Mouse (Mus musculus): ENCODE measurements around the gene Meis1. TPM values are rescaled to one million over a fixed set of nuclear protein-coding genes. Genes with fewer than 3 reads are reported as not detected.

The Meis1 gene
- polyA plus RNA-seq, 1 experiment from 2014 or later, result 24.5 TPM

DNA sequence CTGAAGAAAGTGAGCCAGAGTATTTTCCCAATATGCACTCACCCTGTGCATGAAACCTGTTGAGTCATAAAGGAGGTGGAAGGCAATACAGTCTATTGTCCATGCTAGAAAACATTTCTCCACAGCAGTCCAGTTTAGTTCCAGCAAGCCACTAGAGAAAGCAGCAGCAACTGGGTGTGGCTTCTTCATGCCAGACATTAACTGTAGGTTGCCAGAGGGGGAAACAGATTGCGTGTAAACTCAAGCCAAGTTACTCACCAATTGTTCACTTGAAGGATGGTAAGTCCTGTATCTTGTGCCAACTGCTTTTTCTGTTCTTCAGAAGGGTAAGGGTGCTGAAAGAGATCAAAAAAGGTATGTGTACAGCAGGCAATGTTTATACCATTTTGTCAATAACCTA is 113.4 kb downstream of the Meis1 start:
- no peaks in the 10 kb centered on the region for H3K36me3 ChIP-seq
- WGBS, result 85% methylated on average over 1 of the region's 1 CpGs
- H3K4me3 ChIP-seq, result no peak overlapping the region
- H3K4me2 ChIP-seq (replicated peaks), result no peak overlapping the region
- no peak overlapping the region for H3K27ac ChIP-seq
- no peaks in the 10 kb centered on the region for H3K4me1 ChIP-seq
- no peak overlapping the region for H3K9ac ChIP-seq
- ATAC-seq (ENCODE audit: low FRiP score, low read depth), result no peak
- H3K27me3 ChIP-seq, result peaks cover 28% of the 10 kb centered on the region
- no peaks in the 10 kb centered on the region for H3K9me3 ChIP-seq

DNA sequence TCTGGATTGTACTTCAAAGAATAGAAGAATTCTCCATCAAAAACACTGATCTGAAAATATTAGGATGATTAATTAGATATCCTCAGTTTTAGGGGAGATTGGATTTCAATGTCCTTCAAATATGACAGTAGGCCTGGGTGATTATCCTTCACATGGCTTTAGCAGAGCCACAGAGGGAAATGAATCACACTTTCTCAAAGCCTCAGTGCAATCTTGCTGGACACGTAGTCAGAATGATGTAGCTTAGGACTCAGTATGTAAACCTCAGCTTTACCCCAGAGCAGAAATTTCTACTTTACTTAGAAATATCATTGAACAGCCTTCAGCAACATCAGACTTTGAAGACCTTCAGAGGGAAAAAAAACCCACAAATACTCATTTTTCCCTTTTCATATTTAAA is 113.9 kb downstream of the Meis1 start:
- Histone ChIP-seq H3K4me2 (replicated peaks) (no peak overlapping the region), H3K4me1 (no peaks in the 10 kb centered on the region), H3K27me3 (peaks cover 24% of the 10 kb centered on the region), H3K27ac (no peak overlapping the region), H3K9me3 (no peaks in the 10 kb centered on the region), H3K36me3 (no peaks in the 10 kb centered on the region), H3K9ac (no peak overlapping the region), H3K4me3 (no peak overlapping the region)
- no peak for ATAC-seq (ENCODE audit: low FRiP score, low read depth)
- 91% methylated on average over 1 of the region's 1 CpGs for WGBS

GRCm38 (mm10) chr11:18904285-18904684 is 114.5 kb downstream of the Meis1 start:
- Histone ChIP-seq H3K9ac (no peak overlapping the region), H3K9me3 (no peaks in the 10 kb centered on the region), H3K4me1 (no peaks in the 10 kb centered on the region), H3K27ac (no peak overlapping the region), H3K27me3 (peaks cover 24% of the 10 kb centered on the region; the same call in 1 of the 2 replicates), H3K36me3 (no peaks in the 10 kb centered on the region), H3K4me3 (no peak overlapping the region), H3K4me2 (replicated peaks) (no peak overlapping the region)
- no peak for ATAC-seq (ENCODE audit: low FRiP score, low read depth)
- 86% methylated on average over 5 of the region's 5 CpGs for WGBS

DNA sequence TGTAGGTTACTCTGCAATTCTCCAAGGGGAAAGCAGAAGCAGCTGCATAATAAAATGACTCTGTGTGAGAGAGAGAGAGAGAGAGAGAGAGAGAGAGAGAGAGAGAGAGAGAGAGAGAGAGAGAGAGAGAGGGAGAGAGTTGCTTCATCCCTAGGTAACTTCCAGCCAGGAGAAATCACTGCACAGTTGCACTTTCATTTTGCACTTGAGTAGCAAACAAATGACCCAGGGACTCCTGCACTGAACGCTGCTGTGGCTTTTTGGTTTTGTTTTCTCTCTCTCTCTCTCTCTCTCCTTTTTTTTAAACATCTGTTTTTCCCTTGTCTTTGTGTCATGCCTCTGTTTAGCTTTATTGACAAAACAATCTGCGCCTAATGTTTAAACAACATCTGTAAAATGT is 118.3 kb downstream of the Meis1 start:
- H3K9me3 ChIP-seq, result no peaks in the 10 kb centered on the region
- H3K9ac ChIP-seq, result no peak overlapping the region
- peaks cover 7% of the 10 kb centered on the region; the same call in 1 of the 2 replicates for H3K4me1 ChIP-seq
- 58% methylated on average over 2 of the region's 2 CpGs for WGBS
- no peak for ATAC-seq (ENCODE audit: low FRiP score, low read depth)
- H3K27me3 ChIP-seq, result peaks cover 11% of the 10 kb centered on the region; the same call in 1 of the 2 replicates
- no peak overlapping the region for H3K4me3 ChIP-seq
- no peak overlapping the region for H3K27ac ChIP-seq
- no peaks in the 10 kb centered on the region for H3K36me3 ChIP-seq
- no peak overlapping the region for H3K4me2 ChIP-seq (replicated peaks)

- no peaks in the 10 kb centered on the region for H3K36me3 ChIP-seq
- H3K9me3 ChIP-seq, result no peaks in the 10 kb centered on the region
- no peak overlapping the region for H3K4me2 ChIP-seq (replicated peaks)
- no peak overlapping the region for H3K9ac ChIP-seq
- H3K4me1 ChIP-seq, result peaks cover 7% of the 10 kb centered on the region; the same call in 1 of the 2 replicates
- H3K4me3 ChIP-seq, result no peak overlapping the region
- no peak for ATAC-seq (ENCODE audit: low FRiP score, low read depth)
- WGBS, result 50% methylated on average over 4 of the region's 4 CpGs
- H3K27me3 ChIP-seq, result peaks cover 9% of the 10 kb centered on the region; the same call in 1 of the 2 replicates
- H3K27ac ChIP-seq, result no peak overlapping the region
Observed at GRCm38 (mm10) chr11:18898862-18899261, 119.9 kb downstream of the Meis1 start.

- Histone ChIP-seq H3K27me3 (0 out of 2 replicates have a peak, but pooled peaks cover 7% of the 10 kb centered on the region), H3K27ac (0 out of 2 replicates have a peak overlapping the region, but pooled peaks have one; percentile 15), H3K36me3 (no peaks in the 10 kb centered on the region), H3K4me3 (no peak overlapping the region), H3K9me3 (no peaks in the 10 kb centered on the region), H3K4me1 (peaks cover 7% of the 10 kb centered on the region; the same call in 1 of the 2 replicates), H3K4me2 (replicated peaks) (no peak overlapping the region), H3K9ac (no peak overlapping the region)
- 25% methylated on average over 7 of the region's 7 CpGs for WGBS
- no peak for ATAC-seq (ENCODE audit: low FRiP score, low read depth)
Observed at GRCm38 (mm10) chr11:18897921-18898646, 120.7 kb downstream of the Meis1 start.

DNA sequence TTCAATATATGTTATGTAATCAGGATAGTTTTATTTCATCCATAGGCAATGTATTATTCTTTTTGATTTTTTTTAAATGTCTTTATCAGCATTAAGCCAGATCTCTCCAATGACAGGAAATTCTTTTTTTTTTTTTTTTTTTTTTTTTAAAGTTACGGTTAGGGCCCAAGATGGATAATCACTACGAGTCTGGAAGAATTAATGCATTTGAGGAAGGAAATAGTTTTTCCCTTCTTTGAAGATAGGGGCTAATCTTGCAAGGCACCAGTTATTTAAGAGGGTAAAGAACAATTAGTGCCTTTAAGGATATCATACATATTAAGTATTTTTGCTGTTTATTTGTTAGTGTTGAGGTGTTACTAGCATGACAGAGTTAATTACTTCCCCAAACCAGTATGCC is 121.5 kb downstream of the Meis1 start:
- H3K27me3 ChIP-seq, result peaks cover 9% of the 10 kb centered on the region; the same call in 1 of the 2 replicates
- no peaks in the 10 kb centered on the region for H3K9me3 ChIP-seq
- H3K27ac ChIP-seq, result no peak overlapping the region
- 76% methylated on average over 2 of the region's 2 CpGs for WGBS
- no peak for ATAC-seq (ENCODE audit: low FRiP score, low read depth)
- H3K4me2 ChIP-seq (replicated peaks), result no peak overlapping the region
- no peaks in the 10 kb centered on the region for H3K36me3 ChIP-seq
- H3K9ac ChIP-seq, result no peak overlapping the region
- H3K4me3 ChIP-seq, result no peak overlapping the region
- peaks cover 7% of the 10 kb centered on the region; the same call in 1 of the 2 replicates for H3K4me1 ChIP-seq

- Histone ChIP-seq H3K36me3 (no peaks in the 10 kb centered on the region), H3K4me2 (replicated peaks) (no peak overlapping the region), H3K4me1 (no peaks in the 10 kb centered on the region), H3K9ac (no peak overlapping the region), H3K27me3 (peaks cover 36% of the 10 kb centered on the region), H3K9me3 (no peaks in the 10 kb centered on the region), H3K27ac (no peak overlapping the region), H3K4me3 (no peak overlapping the region)
- ATAC-seq (ENCODE audit: low FRiP score, low read depth), result no peak
- WGBS, result 18% methylated on average over 2 of the region's 2 CpGs
Observed at GRCm38 (mm10) chr11:18892470-18892869, 126.3 kb downstream of the Meis1 start.

- no peak for ATAC-seq (ENCODE audit: low FRiP score, low read depth)
- no peak overlapping the region for H3K27ac ChIP-seq
- no peak overlapping the region for H3K4me3 ChIP-seq
- WGBS, result 13% methylated on average over 5 of the region's 5 CpGs
- H3K4me2 ChIP-seq (replicated peaks), result no peak overlapping the region
- no peaks in the 10 kb centered on the region for H3K36me3 ChIP-seq
- H3K9ac ChIP-seq, result no peak overlapping the region
- no peaks in the 10 kb centered on the region for H3K4me1 ChIP-seq
- peaks cover 61% of the 10 kb centered on the region for H3K27me3 ChIP-seq
- no peaks in the 10 kb centered on the region for H3K9me3 ChIP-seq
Observed at GRCm38 (mm10) chr11:18889139-18889538, 129.6 kb downstream of the Meis1 start.

GRCm38 (mm10) chr11:18888651-18889050 is 130.1 kb downstream of the Meis1 start:
- Histone ChIP-seq H3K27ac (no peak overlapping the region), H3K27me3 (peaks cover 66% of the 10 kb centered on the region), H3K36me3 (no peaks in the 10 kb centered on the region), H3K9me3 (no peaks in the 10 kb centered on the region), H3K4me2 (replicated peaks) (no peak overlapping the region), H3K4me3 (no peak overlapping the region), H3K4me1 (peaks cover 4% of the 10 kb centered on the region; the same call in 1 of the 2 replicates), H3K9ac (no peak overlapping the region)
- ATAC-seq (ENCODE audit: low FRiP score, low read depth), result no peak
- 55% methylated on average over 1 of the region's 1 CpGs for WGBS

DNA sequence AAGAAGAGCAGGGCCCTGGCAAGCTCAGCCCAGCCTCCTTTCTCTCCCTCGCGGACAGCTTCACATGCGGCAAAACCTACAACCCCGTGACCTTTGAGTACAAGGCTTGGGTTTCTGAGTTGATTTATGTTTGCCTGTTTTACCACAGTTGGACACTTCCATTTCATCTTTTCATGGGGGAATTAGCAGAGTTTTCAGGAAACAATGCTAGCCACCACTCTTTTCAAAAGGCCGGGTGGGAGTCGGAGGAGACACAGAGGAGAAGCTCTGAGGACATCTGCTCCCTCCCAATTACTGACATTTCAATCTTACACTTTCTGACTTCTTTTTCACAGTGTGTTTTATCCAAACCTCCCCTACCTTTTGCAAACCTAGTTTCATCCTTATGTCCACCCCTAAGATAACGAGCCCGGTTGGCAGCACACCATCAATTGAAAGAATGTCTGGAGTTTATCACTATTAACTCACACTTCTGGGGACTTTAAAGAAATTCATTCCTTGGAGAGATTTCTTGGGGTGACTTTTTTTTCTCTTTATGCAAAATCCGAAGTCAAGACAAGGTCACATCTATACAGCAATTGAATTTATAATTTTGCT is 133.0 kb downstream of the Meis1 start:
- H3K27ac ChIP-seq, result no peak overlapping the region
- H3K9ac ChIP-seq, result no peak overlapping the region
- ATAC-seq (ENCODE audit: low FRiP score, low read depth), result no peak
- WGBS, result 18% methylated on average over 9 of the region's 9 CpGs
- H3K27me3 ChIP-seq, result peaks cover 81% of the 10 kb centered on the region
- peaks cover 12% of the 10 kb centered on the region; the same call in 1 of the 2 replicates for H3K4me1 ChIP-seq
- H3K9me3 ChIP-seq, result no peaks in the 10 kb centered on the region
- H3K4me2 ChIP-seq (replicated peaks), result no peak overlapping the region
- H3K4me3 ChIP-seq, result no peak overlapping the region
- no peaks in the 10 kb centered on the region for H3K36me3 ChIP-seq

DNA sequence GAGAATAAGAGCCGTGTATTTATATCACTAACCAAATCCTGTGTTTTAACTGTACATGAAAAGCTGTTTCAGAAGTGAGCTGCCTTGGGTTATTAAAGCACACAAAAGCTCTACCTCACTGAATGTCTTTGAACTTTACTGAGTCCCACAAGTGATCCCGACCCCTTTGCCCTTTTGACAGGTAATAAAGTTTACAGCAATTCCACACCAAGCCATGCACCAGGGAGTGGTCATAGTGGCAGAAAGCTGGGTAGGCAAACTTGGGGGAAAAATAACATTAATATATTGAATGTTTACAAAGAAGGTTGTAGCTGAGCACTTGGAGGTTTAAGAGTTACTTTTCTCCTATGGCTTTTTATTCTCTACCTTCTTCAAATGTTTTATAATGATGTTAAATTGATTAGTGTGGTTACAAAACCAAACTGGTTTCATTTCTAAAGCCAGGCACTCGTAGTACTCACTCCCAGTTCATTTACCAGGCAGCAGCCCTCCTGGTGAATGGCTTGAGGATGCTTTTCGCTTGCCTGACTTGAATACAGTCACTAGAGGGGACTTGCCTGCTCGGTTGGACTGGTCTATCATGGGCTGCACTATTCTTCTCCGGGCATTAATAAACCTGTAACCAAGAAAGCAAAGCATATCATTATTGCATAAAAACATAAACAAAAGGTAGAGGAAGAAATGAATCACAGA is 133.6 kb downstream of the Meis1 start:
- H3K4me3 ChIP-seq, result no peak overlapping the region
- no peaks in the 10 kb centered on the region for H3K9me3 ChIP-seq
- H3K27ac ChIP-seq, result no peak overlapping the region
- ATAC-seq (ENCODE audit: low FRiP score, low read depth), result no peak
- no peaks in the 10 kb centered on the region for H3K36me3 ChIP-seq
- whole genome bisulfite sequencing, result 7% methylated on average over 6 of the region's 6 CpGs
- peaks cover 12% of the 10 kb centered on the region; the same call in 1 of the 2 replicates for H3K4me1 ChIP-seq
- H3K9ac ChIP-seq, result no peak overlapping the region
- H3K4me2 ChIP-seq (replicated peaks), result no peak overlapping the region
- H3K27me3 ChIP-seq, result peaks cover 83% of the 10 kb centered on the region
